Mouse (Mus musculus): ENCODE results near the gene Ampd2. TPM values are rescaled to one million over a fixed set of nuclear protein-coding genes. Genes with fewer than 3 reads are reported as not detected.

Ampd2 gene
- polyA plus RNA-seq, 1 experiment = 159 TPM

GRCm38 (mm10) chr3:108081681-108082080 is 4.8 kb downstream of the Ampd2 start:
- H3K4me1 ChIP-seq (replicated peaks; ENCODE audit: control insufficient read depth, insufficient read depth, low read length) = peaks cover 17% of the 10 kb centered on the region
- DNase-seq = no peak
- no peaks in the 10 kb centered on the region for H3K27me3 ChIP-seq (ENCODE audit: control insufficient read depth, insufficient read depth, low read length)
- 96% methylated on average over 4 of the region's 4 CpGs for WGBS
- peaks cover 5% of the 10 kb centered on the region for H3K36me3 ChIP-seq (ENCODE audit: control insufficient read depth, insufficient read depth, low read length)
- H3K27ac ChIP-seq (ENCODE audit: control insufficient read depth, insufficient read depth, low read length) = no peak overlapping the region
- no peak overlapping the region for H3K4me3 ChIP-seq (ENCODE audit: control insufficient read depth, insufficient read depth, low read length)
- no peak for TF ChIP-seq POLR2A (IDR thresholded peaks at IDR 0.05; ENCODE audit: control insufficient read depth, extremely low read depth, insufficient read depth, low read length, poor library complexity)
- no peak for TF ChIP-seq CTCF (IDR thresholded peaks at IDR 0.05; ENCODE audit: borderline replicate concordance, control insufficient read depth, extremely low read depth, insufficient read depth, low read length, poor library complexity)

GRCm38 (mm10) chr3:108076836-108077235 is 9.6 kb downstream of the Ampd2 start:
- TF ChIP-seq CTCF (IDR thresholded peaks at IDR 0.05; ENCODE audit: borderline replicate concordance, control insufficient read depth, extremely low read depth, insufficient read depth, low read length, poor library complexity) (no peak), POLR2A (IDR thresholded peaks at IDR 0.05; ENCODE audit: control insufficient read depth, extremely low read depth, insufficient read depth, low read length, poor library complexity) (no peak)
- H3K4me3 ChIP-seq (ENCODE audit: control insufficient read depth, insufficient read depth, low read length) = no peak overlapping the region
- no peak overlapping the region for H3K27ac ChIP-seq (ENCODE audit: control insufficient read depth, insufficient read depth, low read length)
- peaks cover 2% of the 10 kb centered on the region; the same call in 1 of the 2 replicates for H3K4me1 ChIP-seq (replicated peaks; ENCODE audit: control insufficient read depth, insufficient read depth, low read length)
- no peaks in the 10 kb centered on the region for H3K27me3 ChIP-seq (ENCODE audit: control insufficient read depth, insufficient read depth, low read length)
- DNase-seq = no peak
- peaks cover 10% of the 10 kb centered on the region for H3K36me3 ChIP-seq (ENCODE audit: control insufficient read depth, insufficient read depth, low read length)
- WGBS = 97% methylated on average over 9 of the region's 9 CpGs

- peaks cover 2% of the 10 kb centered on the region; the same call in 1 of the 2 replicates for H3K4me1 ChIP-seq (replicated peaks; ENCODE audit: control insufficient read depth, insufficient read depth, low read length)
- H3K36me3 ChIP-seq (ENCODE audit: control insufficient read depth, insufficient read depth, low read length) = 0 out of 2 replicates have a peak, but pooled peaks cover 4% of the 10 kb centered on the region
- no peak overlapping the region for H3K4me3 ChIP-seq (ENCODE audit: control insufficient read depth, insufficient read depth, low read length)
- DNase-seq = no peak
- WGBS = 51% methylated on average over 10 of the region's 10 CpGs
- no peak for TF ChIP-seq POLR2A (IDR thresholded peaks at IDR 0.05; ENCODE audit: control insufficient read depth, extremely low read depth, insufficient read depth, low read length, poor library complexity)
- no peak for TF ChIP-seq CTCF (IDR thresholded peaks at IDR 0.05; ENCODE audit: borderline replicate concordance, control insufficient read depth, extremely low read depth, insufficient read depth, low read length, poor library complexity)
- no peak overlapping the region for H3K27ac ChIP-seq (ENCODE audit: control insufficient read depth, insufficient read depth, low read length)
- no peaks in the 10 kb centered on the region for H3K27me3 ChIP-seq (ENCODE audit: control insufficient read depth, insufficient read depth, low read length)
These were observed 13.4 kb downstream of the Ampd2 start for GRCm38 (mm10) chr3:108072983-108073569.

GRCm38 (mm10) chr3:108070295-108071293 is 15.9 kb downstream of the Ampd2 start:
- Histone ChIP-seq H3K36me3 (ENCODE audit: control insufficient read depth, insufficient read depth, low read length) (0 out of 2 replicates have a peak, but pooled peaks cover 4% of the 10 kb centered on the region), H3K27me3 (ENCODE audit: control insufficient read depth, insufficient read depth, low read length) (no peaks in the 10 kb centered on the region), H3K27ac (ENCODE audit: control insufficient read depth, insufficient read depth, low read length) (no peak overlapping the region), H3K4me3 (ENCODE audit: control insufficient read depth, insufficient read depth, low read length) (no peak overlapping the region), H3K4me1 (replicated peaks; ENCODE audit: control insufficient read depth, insufficient read depth, low read length) (peaks cover 2% of the 10 kb centered on the region; the same call in 1 of the 2 replicates)
- peak; percentile 79 for DNase-seq
- 68% methylated on average over 10 of the region's 10 CpGs for WGBS
- TF ChIP-seq POLR2A (IDR thresholded peaks at IDR 0.05; ENCODE audit: control insufficient read depth, extremely low read depth, insufficient read depth, low read length, poor library complexity) (no peak), CTCF (IDR thresholded peaks at IDR 0.05; ENCODE audit: borderline replicate concordance, control insufficient read depth, extremely low read depth, insufficient read depth, low read length, poor library complexity) (peak; percentile 93)

- 80% methylated on average over 13 of the region's 13 CpGs for WGBS
- Histone ChIP-seq H3K36me3 (ENCODE audit: control insufficient read depth, insufficient read depth, low read length) (no peaks in the 10 kb centered on the region), H3K27ac (ENCODE audit: control insufficient read depth, insufficient read depth, low read length) (no peak overlapping the region), H3K4me1 (replicated peaks; ENCODE audit: control insufficient read depth, insufficient read depth, low read length) (peaks cover 2% of the 10 kb centered on the region; the same call in 1 of the 2 replicates), H3K4me3 (ENCODE audit: control insufficient read depth, insufficient read depth, low read length) (no peak overlapping the region), H3K27me3 (ENCODE audit: control insufficient read depth, insufficient read depth, low read length) (no peaks in the 10 kb centered on the region)
- no peak for DNase-seq
- TF ChIP-seq CTCF (IDR thresholded peaks at IDR 0.05; ENCODE audit: borderline replicate concordance, control insufficient read depth, extremely low read depth, insufficient read depth, low read length, poor library complexity) (no peak), POLR2A (IDR thresholded peaks at IDR 0.05; ENCODE audit: control insufficient read depth, extremely low read depth, insufficient read depth, low read length, poor library complexity) (no peak)
These were observed 17.1 kb downstream of the Ampd2 start for GRCm38 (mm10) chr3:108069231-108069870.

- WGBS = 35% methylated on average over 1 of the region's 1 CpGs
- Histone ChIP-seq H3K4me1 (replicated peaks; ENCODE audit: control insufficient read depth, insufficient read depth, low read length) (peaks cover 2% of the 10 kb centered on the region; the same call in 1 of the 2 replicates), H3K27ac (ENCODE audit: control insufficient read depth, insufficient read depth, low read length) (no peak overlapping the region), H3K27me3 (ENCODE audit: control insufficient read depth, insufficient read depth, low read length) (no peaks in the 10 kb centered on the region), H3K4me3 (ENCODE audit: control insufficient read depth, insufficient read depth, low read length) (no peak overlapping the region), H3K36me3 (ENCODE audit: control insufficient read depth, insufficient read depth, low read length) (no peaks in the 10 kb centered on the region)
- no peak for TF ChIP-seq CTCF (IDR thresholded peaks at IDR 0.05; ENCODE audit: borderline replicate concordance, control insufficient read depth, extremely low read depth, insufficient read depth, low read length, poor library complexity)
- no peak for TF ChIP-seq POLR2A (IDR thresholded peaks at IDR 0.05; ENCODE audit: control insufficient read depth, extremely low read depth, insufficient read depth, low read length, poor library complexity)
- DNase-seq = no peak
These were observed 17.6 kb downstream of the Ampd2 start for GRCm38 (mm10) chr3:108068826-108069225.

Measured in thymus, adult 2 months (tissue).